ENCODE assay signal across 27 mouse cellular contexts in genomic region chr12:37487991-37488390, GRCm38 (mm10).
DNase-seq lines count a peak whose midpoint lies in the region; ATAC-seq and TF ChIP-seq lines count a peak whose summit lies in the region.
"Had no signal": no experiment of that assay in that cellular context is flagged by ENCODE, and none has a peak within 500 bp of the region (broad histone marks: within the 10 kb centered on the region; RNA-seq: fewer than 3 reads in every experiment).

No protein-coding gene starts in this region.

- no peaks in the 10 kb centered on the region for H3K27me3 ChIP-seq in forebrain, postnatal 0 days (ENCODE audit: insufficient read depth, low read length)
- no peaks in the 10 kb centered on the region for H3K27me3 ChIP-seq in forebrain, embryonic 14.5 days (replicated peaks; ENCODE audit: control insufficient read depth, insufficient read depth, low read length)
- no peaks in the 10 kb centered on the region for H3K27me3 ChIP-seq in kidney, postnatal 0 days (ENCODE audit: insufficient read depth, low read length)
- no peaks in the 10 kb centered on the region for H3K27me3 ChIP-seq in heart, embryonic 10.5 days (ENCODE audit: insufficient read depth, poor library complexity, severe bottlenecking)
- H3K27me3 ChIP-seq: forebrain, embryonic 15.5 days; heart, embryonic 13.5 days; limb, embryonic 12.5 days; midbrain, embryonic 13.5 days; Patski; stomach, embryonic 15.5 days had no signal

- no peaks in the 10 kb centered on the region for H3K9me3 ChIP-seq in forebrain, postnatal 0 days (ENCODE audit: low read length)
- no peaks in the 10 kb centered on the region for H3K9me3 ChIP-seq in forebrain, embryonic 14.5 days (replicated peaks; ENCODE audit: control insufficient read depth, low read length)
- no peaks in the 10 kb centered on the region for H3K9me3 ChIP-seq in kidney, postnatal 0 days (replicated peaks; ENCODE audit: low read length)
- no peaks in the 10 kb centered on the region for H3K9me3 ChIP-seq in heart, embryonic 10.5 days
- H3K9me3 ChIP-seq: forebrain, embryonic 15.5 days; heart, embryonic 13.5 days; limb, embryonic 12.5 days; midbrain, embryonic 13.5 days; stomach, embryonic 15.5 days had no signal

- no peak overlapping the region for H3K27ac ChIP-seq in forebrain, postnatal 0 days (ENCODE audit: low read depth, low read length)
- no peak overlapping the region for H3K27ac ChIP-seq in forebrain, embryonic 14.5 days (ENCODE audit: low read depth, low read length)
- no peak overlapping the region for H3K27ac ChIP-seq in kidney, postnatal 0 days
- H3K27ac ChIP-seq in heart, embryonic 10.5 days = no peak overlapping the region
- H3K27ac ChIP-seq: forebrain, embryonic 15.5 days; heart, adult 2 months; heart, embryonic 13.5 days; hindbrain, embryonic 14.5 days; limb, embryonic 12.5 days; macrophage; midbrain, embryonic 13.5 days; stomach, embryonic 15.5 days had no signal

- 73% methylated on average over 3 of the region's 3 CpGs for WGBS in forebrain, postnatal 0 days
- 89% methylated on average over 3 of the region's 3 CpGs for WGBS in forebrain, embryonic 14.5 days
- WGBS in kidney, postnatal 0 days = 79% methylated on average over 3 of the region's 3 CpGs
- 84% methylated on average over 3 of the region's 3 CpGs for WGBS in heart, embryonic 10.5 days

- no peak for TF ChIP-seq CTCF in forebrain, postnatal 0 days (IDR thresholded peaks at IDR 0.05; ENCODE audit: low read depth)
- TF ChIP-seq CTCF in kidney, postnatal 0 days (IDR thresholded peaks at IDR 0.05; ENCODE audit: low read depth) = no peak

- no peak overlapping the region for H3K4me3 ChIP-seq in forebrain, postnatal 0 days (ENCODE audit: low read depth, low read length)
- no peak overlapping the region for H3K4me3 ChIP-seq in forebrain, embryonic 14.5 days (ENCODE audit: low read depth, low read length)
- no peak overlapping the region for H3K4me3 ChIP-seq in kidney, postnatal 0 days (replicated peaks; ENCODE audit: low read depth, low read length)
- no peak overlapping the region for H3K4me3 ChIP-seq in heart, embryonic 10.5 days
- H3K4me3 ChIP-seq: forebrain, embryonic 15.5 days; heart, adult 2 months; heart, embryonic 13.5 days; limb, embryonic 12.5 days; midbrain, embryonic 13.5 days; stomach, embryonic 15.5 days had no signal

- no peak overlapping the region for H3K4me2 ChIP-seq in forebrain, postnatal 0 days (ENCODE audit: low read depth)
- H3K4me2 ChIP-seq in forebrain, embryonic 14.5 days (ENCODE audit: low read length) = no peak overlapping the region
- no peak overlapping the region for H3K4me2 ChIP-seq in kidney, postnatal 0 days (ENCODE audit: low read length)
- H3K4me2 ChIP-seq: forebrain, embryonic 15.5 days; heart, embryonic 13.5 days; hindbrain, embryonic 14.5 days; limb, embryonic 12.5 days; liver, embryonic 11.5 days; midbrain, embryonic 13.5 days; stomach, embryonic 15.5 days had no signal

- ATAC-seq in forebrain, postnatal 0 days = no peak
- ATAC-seq in forebrain, embryonic 14.5 days = no peak
- ATAC-seq in kidney, postnatal 0 days (replicated peaks; ENCODE audit: low FRiP score, low read depth) = no peak
- ATAC-seq: forebrain, embryonic 15.5 days; intestine, postnatal 0 days; midbrain, embryonic 13.5 days; Patski had no signal

- peak; percentile 15 for DNase-seq in forebrain, postnatal 0 days
- DNase-seq in forebrain, embryonic 14.5 days (ENCODE audit: low spot score) = no peak
- peak; percentile 4 for DNase-seq in kidney, postnatal 0 days (ENCODE audit: low spot score)
- DNase-seq in kidney, adult 11 months = no peak
- peak; percentile 10 for DNase-seq in urinary bladder, postnatal 14 days (ENCODE audit: low spot score)
- DNase-seq in urinary bladder, adult 2 months (ENCODE audit: low spot score) = no peak
- DNase-seq in skeletal muscle tissue, adult 2 months (ENCODE audit: low read depth, low spot score) = peak; percentile 27
- DNase-seq in heart, embryonic 10.5 days (ENCODE audit: low spot score) = no peak
- DNase-seq: adrenal gland, postnatal 10 days; cerebellum, adult 18-20 months; cerebellum, postnatal 14 days; heart, adult 2 months; heart, postnatal 10 days; kidney, postnatal 10 days; layer of hippocampus, adult 9-11 months; right cerebral cortex, postnatal 14 days; thymus, postnatal 25 days had no signal

- H3K4me1 ChIP-seq in forebrain, postnatal 0 days (ENCODE audit: insufficient read depth) = no peaks in the 10 kb centered on the region
- no peaks in the 10 kb centered on the region for H3K4me1 ChIP-seq in forebrain, embryonic 14.5 days (ENCODE audit: control insufficient read depth, insufficient read depth, low read length)
- H3K4me1 ChIP-seq in kidney, postnatal 0 days (replicated peaks; ENCODE audit: insufficient read depth, low read length) = no peaks in the 10 kb centered on the region
- H3K4me1 ChIP-seq in heart, embryonic 10.5 days = no peaks in the 10 kb centered on the region
- H3K4me1 ChIP-seq: forebrain, embryonic 15.5 days; heart, embryonic 13.5 days; limb, embryonic 12.5 days; midbrain, embryonic 13.5 days; stomach, embryonic 15.5 days had no signal

- H3K9ac ChIP-seq in forebrain, postnatal 0 days = no peak overlapping the region
- no peak overlapping the region for H3K9ac ChIP-seq in forebrain, embryonic 14.5 days (ENCODE audit: low read length)
- H3K9ac ChIP-seq in kidney, postnatal 0 days (ENCODE audit: low read depth, low read length) = no peak overlapping the region
- H3K9ac ChIP-seq: forebrain, embryonic 15.5 days; heart, embryonic 13.5 days; hindbrain, embryonic 14.5 days; limb, embryonic 12.5 days; midbrain, embryonic 13.5 days; stomach, embryonic 15.5 days had no signal

- H3K36me3 ChIP-seq in forebrain, postnatal 0 days (ENCODE audit: insufficient read depth) = no peaks in the 10 kb centered on the region
- no peaks in the 10 kb centered on the region for H3K36me3 ChIP-seq in forebrain, embryonic 14.5 days (ENCODE audit: control insufficient read depth, insufficient read depth, low read length)
- no peaks in the 10 kb centered on the region for H3K36me3 ChIP-seq in kidney, postnatal 0 days (ENCODE audit: insufficient read depth, low read length)
- H3K36me3 ChIP-seq in heart, embryonic 10.5 days = no peaks in the 10 kb centered on the region
- H3K36me3 ChIP-seq: forebrain, embryonic 15.5 days; heart, embryonic 13.5 days; limb, embryonic 12.5 days; midbrain, embryonic 13.5 days; stomach, embryonic 15.5 days had no signal

Comparison
In these comparisons a context has a peak if more than half of its experiments do, and no peak if none do; other contexts are left out.
1. DNase-seq: peak in forebrain, postnatal 0 days (single experiment), kidney, postnatal 0 days (single experiment), urinary bladder, postnatal 14 days (single experiment) and skeletal muscle tissue, adult 2 months (single experiment); none in forebrain, embryonic 14.5 days (single experiment), kidney, adult 11 months (single experiment), urinary bladder, adult 2 months (single experiment) and heart, embryonic 10.5 days (single experiment).